Mouse (Mus musculus) induced T-regulatory cell, adult 2 months (primary cell): ENCODE measurements around the gene Tfe3.

Experiments used
- DNase-seq: peaks from one replicate; pipeline ENCODE4 v3.0.0-alpha.2; 2012; ENCODE audit warnings: low read depth

The Tfe3 gene

DNA sequence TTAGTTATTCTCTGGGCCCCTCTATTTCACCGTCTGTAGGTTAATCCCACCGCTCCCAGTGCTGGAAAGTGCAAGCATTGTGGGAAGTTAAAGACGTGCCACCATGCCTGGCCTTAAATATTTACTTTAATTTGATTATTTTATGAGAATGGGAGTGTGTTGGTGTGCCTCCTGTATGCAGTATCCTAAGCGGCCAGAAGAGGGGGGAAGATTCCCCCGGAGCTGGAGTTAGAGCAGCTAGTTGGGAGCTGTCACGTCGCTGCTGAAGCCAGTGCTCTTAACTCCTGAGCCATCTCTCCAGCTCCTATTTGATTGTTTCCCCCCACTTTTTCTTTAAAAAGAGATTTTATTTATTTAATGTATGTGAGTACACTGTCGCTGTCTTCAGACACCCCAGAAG is 52.7 kb downstream of the Tfe3 start:
- peak; percentile 43 for DNase-seq

- DNase-seq = no peak
These were observed 59.8 kb downstream of the Tfe3 start, which contains the start of gene Kcnd1 for GRCm38 (mm10) chrX:7821865-7822779. Gene Kcnd1 (plus strand): TSS chrX:7822289.
